Mouse (Mus musculus) brain, embryonic 14.5 days (tissue): Measurements from ENCODE around the gene Thap4.

Source experiments
- CTCF ChIP-seq: fragments of 200-500 bp; IDR thresholded peaks from 2 replicates; pipeline ENCODE4 v1.5.1; 2012; ENCODE audit warnings: inconsistent platforms, mild to moderate bottlenecking, moderate library complexity, borderline replicate concordance; ENCODE audit not compliant: insufficient read depth, insufficient read length; ENCODE audit errors: extremely low read depth
- POLR2A ChIP-seq: fragments of 200-500 bp; IDR thresholded peaks from 2 replicates; pipeline ENCODE4 v1.6.1; 2012; ENCODE audit warnings: mild to moderate bottlenecking, inconsistent platforms, borderline replicate concordance; ENCODE audit not compliant: poor library complexity, insufficient read depth, insufficient read length, severe bottlenecking; ENCODE audit errors: extremely low read depth

DNA sequence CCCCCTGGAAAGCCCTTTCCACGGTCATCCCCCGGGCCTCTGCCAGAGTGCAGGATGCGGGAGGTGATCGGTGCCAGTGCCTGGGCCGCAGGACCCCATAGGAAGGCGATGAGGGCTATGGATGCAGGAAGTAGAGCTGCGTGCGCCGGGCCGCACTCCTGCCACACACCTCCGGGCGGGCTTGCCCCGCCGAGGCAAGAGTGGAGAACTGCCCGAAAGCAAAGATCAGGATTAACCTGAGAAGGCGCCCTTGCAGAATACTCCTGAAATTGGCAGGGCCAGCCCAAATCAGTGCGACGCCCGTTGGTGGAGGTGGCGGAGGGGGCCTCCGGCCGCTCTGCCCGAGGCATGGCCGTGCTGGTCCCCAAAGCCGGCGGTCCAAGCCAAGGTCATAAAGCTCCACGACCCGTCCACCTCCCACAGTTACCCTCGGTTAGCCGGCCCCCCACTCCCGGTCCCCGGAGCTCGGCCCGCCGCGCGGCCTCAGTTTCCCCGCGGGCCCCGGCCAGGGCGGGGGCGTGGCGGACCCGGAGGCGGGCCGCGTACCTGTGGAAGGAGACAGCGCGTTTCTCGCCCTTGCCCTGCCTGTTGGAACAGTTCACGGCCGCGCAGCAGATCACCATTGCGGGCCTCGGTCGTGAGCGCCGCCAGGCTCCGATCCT is 622 bp downstream of the Thap4 start:
- no peak for TF ChIP-seq CTCF
- no peak for TF ChIP-seq POLR2A
